Mouse (Mus musculus) layer of hippocampus, postnatal 36 days (tissue): Measurements from ENCODE around the gene Tomm40l. TPM values are rescaled to one million over a fixed set of nuclear protein-coding genes. Genes with fewer than 3 reads are reported as not detected.

Experiments
- DNase-seq, 2 experiments: peaks; one replicate each; pipeline ENCODE4 v3.0.0; 2022
- total RNA-seq, 2 experiments: library from RNA; stranded (reverse); gene quantifications; 2 replicates each; pipeline ENCODE4 v1.2.3; 2021

Tomm40l gene
- total RNA-seq, result 10 to 100 TPM; 72.4 to 80.2 TPM

DNA sequence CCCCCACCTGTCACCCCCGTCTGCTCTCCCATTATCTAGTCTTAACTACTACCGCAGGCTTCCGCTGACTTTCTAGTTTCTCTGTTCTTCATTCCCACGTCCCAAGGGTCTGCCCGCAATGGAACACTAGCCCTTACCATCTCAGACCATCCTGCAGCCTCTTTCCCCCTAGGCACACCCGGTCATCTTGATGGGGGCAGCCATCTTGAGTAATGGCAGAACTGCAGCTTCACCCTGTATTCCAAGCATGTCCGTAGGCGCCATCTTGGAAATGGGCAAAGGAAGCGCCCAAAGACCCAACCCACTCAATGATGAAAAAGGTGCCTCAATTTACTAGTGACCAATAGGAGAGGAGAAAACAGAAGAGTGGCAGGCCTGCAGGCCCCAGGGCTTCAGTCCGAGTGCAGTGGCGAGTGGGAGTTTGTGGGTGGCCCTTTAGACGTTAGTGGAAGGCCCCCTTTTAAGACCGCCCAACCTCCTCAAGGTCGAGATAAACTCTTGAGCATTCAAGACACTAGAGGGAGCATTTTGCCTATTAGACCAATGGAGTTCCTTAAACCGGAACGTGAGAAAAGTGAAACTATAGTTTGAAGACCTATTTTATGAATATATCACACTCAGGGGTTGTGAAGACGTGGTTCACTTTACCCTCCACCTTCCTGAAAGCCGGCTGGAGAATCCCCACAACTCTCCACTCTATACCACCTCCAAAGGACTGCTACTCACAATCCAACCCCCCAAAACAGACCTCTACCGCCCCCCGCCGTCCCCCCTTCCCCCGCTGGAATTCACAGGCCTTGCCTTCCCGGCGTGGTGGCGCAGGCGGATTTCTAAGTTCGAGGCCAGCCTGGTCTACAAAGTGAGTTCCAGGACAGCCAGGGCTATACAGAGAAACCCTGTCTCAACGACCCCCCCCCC is at the start of gene Tomm40l:
Gene Tomm40l, minus strand, starts transcription at position 277 of the 918 bp plus-strand sequence.
- peak; percentile 92 to 94 for DNase-seq

- DNase-seq, result no peak
Observed at GRCm38 (mm10) chr1:171272086-171272485, 49.8 kb upstream of the Tomm40l start.

- DNase-seq, result no peak
Observed at GRCm38 (mm10) chr1:171271622-171272021, 49.3 kb upstream of the Tomm40l start.

DNA sequence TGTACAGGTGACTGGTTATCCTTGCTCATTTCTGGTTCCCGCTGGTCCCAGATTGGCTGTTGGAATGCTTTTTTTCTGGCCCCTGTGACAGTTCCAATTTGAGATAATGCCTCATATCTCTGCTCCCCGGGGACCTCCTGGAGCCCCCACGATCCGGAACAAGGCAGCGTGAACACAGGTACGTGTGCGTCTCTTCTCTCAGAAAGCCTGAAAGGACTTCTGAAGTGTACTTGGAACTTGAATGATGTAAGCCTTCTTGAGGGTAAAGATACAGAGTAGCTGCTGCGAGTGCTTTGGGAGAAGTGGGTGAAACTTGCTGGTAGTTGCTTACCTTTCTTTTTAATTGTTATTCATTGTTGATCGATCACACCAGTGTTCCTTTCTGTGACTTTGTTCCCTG is 48.9 kb upstream of the Tomm40l start:
- DNase-seq, result no peak

- no peak for DNase-seq
Observed at GRCm38 (mm10) chr1:171270573-171270900, 48.2 kb upstream of the Tomm40l start.

DNA sequence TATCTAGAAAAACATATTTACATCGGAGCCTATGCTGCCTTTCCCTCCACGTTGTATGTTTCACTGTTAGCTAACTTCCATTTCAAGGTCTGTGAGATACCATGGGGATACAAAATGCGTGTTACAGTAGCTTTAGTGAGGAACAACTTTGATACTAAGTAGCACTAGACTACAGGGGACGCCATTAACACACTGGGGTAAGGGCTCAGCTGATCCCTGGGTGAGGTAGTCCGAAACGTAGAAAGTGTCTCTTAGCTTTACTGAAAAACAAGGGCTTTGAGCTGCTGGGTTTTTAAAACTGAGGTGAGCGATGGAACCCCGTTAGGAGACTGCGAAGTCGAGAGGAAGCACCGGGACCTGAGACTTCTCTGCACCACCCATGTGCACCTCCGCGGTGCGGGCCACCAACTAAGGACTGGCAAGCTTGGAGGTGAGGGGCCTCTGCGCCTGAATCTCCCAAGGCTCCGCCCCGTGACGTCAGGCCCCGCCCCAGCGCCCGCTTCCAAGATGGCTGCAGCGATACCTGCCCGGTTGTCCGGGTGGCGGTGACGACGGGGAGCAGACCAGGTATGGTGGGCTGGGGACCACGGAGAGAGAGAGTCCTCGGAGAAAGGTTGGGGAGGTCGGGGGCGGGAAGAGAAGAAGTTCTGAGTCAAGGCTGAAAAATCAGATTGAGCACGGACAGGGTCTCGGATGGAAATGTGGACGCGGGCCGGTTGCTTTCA is 47.7 kb upstream of the Tomm40l start, which contains the start of gene B4galt3:
Gene B4galt3, plus strand, starts transcription at position 481 of the 725 bp plus-strand sequence.
- DNase-seq, result peak; percentile 95 to 96

- no peak for DNase-seq
Observed at GRCm38 (mm10) chr1:171268341-171268740, 46.0 kb upstream of the Tomm40l start.

- DNase-seq, result no peak
Observed at GRCm38 (mm10) chr1:171265971-171266744, 43.8 kb upstream of the Tomm40l start.

DNA sequence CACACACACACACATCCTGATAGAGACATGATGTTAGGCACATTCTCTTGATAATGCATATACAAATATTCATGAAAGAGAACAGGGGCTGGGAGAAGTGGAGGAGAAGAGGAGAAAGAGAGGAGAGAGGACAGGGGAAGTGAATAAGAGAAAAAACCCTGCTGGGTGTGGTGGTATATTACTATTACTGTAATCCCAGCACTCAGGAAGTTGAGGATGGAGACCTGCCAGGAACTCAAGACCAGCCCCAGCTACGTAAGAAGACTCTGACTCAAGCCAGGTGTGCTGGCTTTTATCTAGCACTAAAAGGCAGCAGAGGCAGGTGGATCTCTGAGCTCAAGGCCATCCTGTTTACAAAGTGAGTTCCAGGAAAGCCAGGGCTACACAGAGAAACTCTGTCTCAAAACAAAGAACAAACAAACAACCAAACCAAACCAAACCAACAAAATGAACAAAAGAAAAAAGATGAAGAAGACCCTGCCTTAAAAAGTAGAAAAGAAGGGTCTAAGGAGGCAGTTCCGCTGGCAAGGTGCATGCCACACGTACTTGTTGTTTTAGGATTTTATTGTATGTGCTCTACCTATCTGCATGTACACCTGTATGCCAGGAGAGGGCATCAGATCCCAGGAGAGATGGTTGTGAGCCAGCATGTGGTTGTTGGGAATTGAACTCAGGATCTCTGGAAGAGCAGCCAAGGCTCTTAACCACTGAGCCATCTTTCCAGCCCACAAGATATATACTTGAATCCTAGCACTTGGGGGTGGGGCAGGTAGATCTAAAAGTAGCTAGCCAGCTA is 41.5 kb upstream of the Tomm40l start:
- no peak for DNase-seq

DNA sequence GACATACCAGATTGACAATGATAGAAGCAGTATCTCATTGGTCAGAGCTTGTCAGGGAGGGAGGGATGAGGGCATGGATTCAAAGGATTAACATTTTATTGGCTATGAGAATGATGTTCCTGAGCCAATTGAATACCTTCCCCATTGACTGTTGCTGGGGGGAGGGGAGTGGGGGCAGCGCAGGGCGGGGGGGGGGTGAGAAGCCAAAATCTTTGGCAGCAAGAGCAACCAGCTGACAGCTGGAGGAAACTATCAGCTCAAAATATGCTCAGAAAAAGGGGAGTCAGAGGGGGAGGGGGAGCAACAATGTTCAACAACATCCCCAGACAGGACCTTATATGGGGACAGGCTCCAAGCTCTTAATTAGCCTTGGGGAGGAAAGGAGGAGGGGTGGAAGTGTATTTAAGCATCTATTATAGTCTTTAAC is 40.9 kb upstream of the Tomm40l start:
- no peak for DNase-seq

- DNase-seq, result peak; percentile 85 to 86
Observed at GRCm38 (mm10) chr1:171262594-171263130, 40.3 kb upstream of the Tomm40l start.

GRCm38 (mm10) chr1:171260316-171260715 is 38.0 kb upstream of the Tomm40l start:
- no peak for DNase-seq

DNA sequence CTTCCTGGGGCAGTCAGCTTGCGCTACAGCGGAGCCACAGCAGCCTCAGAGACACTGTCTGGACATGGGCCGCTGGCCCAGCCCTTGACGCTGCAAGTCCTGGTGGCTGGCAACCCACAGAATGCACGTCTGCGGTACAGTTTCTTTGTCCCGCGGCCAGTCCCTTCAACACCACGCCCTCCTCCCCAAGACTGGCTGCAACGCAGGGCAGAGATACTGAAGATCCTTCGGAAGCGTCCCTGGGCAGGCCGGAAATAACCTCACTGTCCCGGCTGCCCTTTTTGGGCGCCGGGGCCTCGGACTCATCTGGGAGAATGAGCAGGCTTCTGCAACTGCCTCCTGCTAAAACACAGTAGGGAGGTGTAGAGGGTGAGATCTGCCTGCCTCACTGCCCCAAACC is 36.6 kb upstream of the Tomm40l start:
- no peak for DNase-seq

- DNase-seq, result no peak
Observed at GRCm38 (mm10) chr1:171257781-171258180, 35.5 kb upstream of the Tomm40l start.

- DNase-seq, result peak; percentile 52 to 53
Observed at GRCm38 (mm10) chr1:171256937-171257548, 34.7 kb upstream of the Tomm40l start.

GRCm38 (mm10) chr1:171256095-171256818 is 33.9 kb upstream of the Tomm40l start:
- DNase-seq, result no peak

- no peak for DNase-seq
Observed at GRCm38 (mm10) chr1:171252415-171252814, 30.1 kb upstream of the Tomm40l start.

GRCm38 (mm10) chr1:171251594-171252324 is 29.4 kb upstream of the Tomm40l start:
- no peak for DNase-seq
